Mouse (Mus musculus) inflammation-experienced regulatory T-cells, adult 6 months (primary cell): ENCODE results near the gene Gm28043. TPM values are rescaled to one million over a fixed set of nuclear protein-coding genes. Genes with fewer than 3 reads are reported as not detected.

Experiments used
- ATAC-seq: one replicate; pipeline ENCODE4 v1.8.0; 2017
- polyA plus RNA-seq, 3 experiments: library from polyadenylated mRNA; unstranded; fragments of 100-300 nt; shearing (Covaris generic); gene quantifications; one replicate each; pipeline ENCODE4 v1.2.1; 2017

The Gm28043 gene
- polyA plus RNA-seq, 3 experiments from 2014 or later: 3.7 to 4.4 (median 4.1) TPM

DNA sequence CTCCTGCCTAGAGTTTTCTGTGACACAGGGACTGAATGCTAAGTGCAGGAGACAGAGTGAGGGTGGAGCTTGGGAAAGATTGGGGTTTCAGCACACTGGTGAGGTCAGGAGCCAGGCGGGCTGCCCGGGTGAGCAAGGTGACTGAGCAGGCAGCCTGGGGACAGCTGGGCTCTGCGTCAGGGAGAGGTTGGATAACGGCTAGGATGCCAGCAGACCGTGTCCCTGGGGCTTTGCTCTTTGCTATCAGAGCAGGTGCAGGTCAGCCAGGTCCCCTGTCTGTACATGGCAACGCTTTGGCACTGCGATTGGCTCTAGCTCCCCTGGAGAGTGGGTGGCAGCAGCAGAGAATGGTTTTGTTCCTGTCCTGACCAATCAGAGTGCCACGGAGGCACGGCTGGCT is 12.6 kb downstream of the Gm28043 start:
- ATAC-seq: no peak

DNA sequence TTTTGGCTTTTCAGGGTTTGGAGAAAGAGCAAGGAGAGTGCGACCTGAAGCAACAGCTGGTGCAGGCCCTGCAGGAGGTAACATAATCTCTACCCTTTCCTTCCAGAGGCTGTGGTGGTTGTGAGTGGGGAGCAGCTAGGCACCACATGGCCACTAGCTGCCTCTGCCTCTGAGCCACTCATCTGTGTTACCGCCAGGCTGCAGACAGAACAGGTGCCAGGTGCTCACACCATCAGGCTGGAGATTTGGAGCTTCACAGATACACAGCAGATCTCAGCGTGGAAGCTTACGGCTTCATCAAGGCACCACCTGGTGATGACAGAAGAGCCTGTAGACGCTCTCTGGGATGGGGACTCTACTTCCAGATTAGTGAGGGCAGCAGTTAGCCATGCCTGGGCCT is 14.3 kb downstream of the Gm28043 start:
- no peak for ATAC-seq

DNA sequence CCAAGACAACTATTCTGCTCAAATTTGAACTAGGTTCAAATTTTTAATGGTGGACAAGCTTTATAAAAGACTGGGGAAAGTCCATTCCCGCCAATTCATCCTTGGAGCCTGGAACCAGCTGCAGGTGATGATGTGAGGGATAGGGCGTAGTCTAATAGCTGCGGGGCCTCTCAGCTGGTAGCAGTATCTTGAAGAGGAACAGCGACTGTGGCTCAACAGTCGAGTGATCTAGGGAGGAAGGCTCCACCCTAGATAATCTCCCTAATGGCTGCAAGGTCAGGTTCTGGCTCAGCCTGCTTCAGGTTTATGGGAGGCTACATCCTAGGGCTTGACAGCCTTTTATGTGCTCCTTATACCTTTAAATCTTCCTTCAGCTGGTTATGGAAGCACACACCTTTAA is 14.9 kb downstream of the Gm28043 start:
- no peak for ATAC-seq

DNA sequence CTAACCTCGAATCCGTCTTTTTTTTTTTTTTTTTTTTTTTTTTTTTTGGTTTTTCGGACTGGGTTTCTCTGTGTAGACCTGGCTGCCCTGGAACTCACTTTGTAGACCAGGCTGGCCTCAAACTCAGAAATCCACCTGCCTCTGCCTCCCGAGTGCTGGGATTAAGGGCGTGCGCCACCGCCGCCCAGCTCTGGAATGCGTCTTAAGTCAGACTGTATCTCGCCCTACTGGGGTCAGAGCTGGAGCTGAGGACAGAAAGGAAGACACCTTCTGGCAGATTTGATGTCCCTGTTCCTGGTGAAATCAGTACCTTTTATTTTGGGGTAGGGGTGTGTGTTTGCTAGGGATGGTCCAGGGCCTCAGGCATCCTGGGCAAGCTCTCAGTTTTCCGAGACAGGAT is 17.6 kb downstream of the Gm28043 start:
- no peak for ATAC-seq

DNA sequence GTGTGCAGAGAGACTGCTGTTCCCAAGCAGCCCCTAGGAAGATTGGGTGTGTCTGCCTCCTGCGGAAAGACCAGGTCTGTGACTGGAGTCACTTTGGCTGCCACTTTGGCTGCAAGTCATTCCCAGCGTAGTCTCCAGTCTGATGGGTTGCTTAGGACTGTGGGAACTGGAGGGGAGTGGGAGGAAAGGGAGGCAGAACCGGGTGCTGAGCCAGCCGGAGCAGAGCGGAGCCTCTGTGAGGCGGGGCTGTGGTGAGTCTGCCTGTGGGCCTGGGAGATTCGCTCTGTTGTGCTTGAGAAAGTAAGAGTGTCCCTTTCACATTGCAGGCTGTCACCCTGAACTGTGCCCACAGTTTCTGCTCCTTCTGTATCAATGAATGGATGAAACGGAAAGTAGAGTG is 20.8 kb downstream of the Gm28043 start:
- ATAC-seq: no peak

DNA sequence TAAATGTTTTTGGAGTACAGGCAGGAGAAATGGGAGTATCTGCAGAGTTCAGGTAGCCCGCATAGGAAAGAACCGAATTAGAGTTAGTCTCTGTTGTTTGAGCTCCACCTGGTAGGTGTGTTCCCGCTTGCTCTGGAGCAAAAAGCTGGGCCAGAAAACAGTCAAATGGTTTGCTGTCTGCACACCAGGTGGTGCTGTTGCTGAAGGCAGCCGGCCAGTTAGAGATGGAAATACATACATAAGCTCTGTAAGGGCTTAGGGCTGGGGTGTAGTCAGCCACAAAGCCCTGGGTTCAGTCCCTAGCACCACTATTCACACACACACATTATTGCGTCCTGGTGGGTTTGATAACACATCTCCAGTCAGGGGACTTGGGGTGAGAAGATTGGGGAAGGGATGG is 21.4 kb downstream of the Gm28043 start:
- ATAC-seq: no peak

DNA sequence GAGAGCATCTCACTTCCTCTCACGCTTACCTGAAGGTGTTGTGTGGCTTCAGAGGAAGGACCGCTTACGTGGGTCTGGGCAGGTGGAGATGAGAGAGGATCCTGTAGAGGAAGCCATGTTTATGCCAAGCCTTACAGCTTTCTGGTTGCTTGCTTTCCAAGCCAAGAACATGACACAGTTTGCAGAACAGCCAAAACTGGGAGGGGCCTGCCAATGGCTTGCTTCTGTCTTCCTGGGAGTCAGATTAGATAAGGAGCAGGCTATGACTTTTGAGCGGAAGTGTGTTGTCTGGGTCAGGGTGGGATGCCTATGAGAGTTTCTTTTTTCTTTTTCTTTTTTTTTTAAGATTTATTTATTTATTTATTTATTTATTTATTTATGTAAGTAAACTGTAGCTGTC is 22.7 kb downstream of the Gm28043 start:
- ATAC-seq: no peak

DNA sequence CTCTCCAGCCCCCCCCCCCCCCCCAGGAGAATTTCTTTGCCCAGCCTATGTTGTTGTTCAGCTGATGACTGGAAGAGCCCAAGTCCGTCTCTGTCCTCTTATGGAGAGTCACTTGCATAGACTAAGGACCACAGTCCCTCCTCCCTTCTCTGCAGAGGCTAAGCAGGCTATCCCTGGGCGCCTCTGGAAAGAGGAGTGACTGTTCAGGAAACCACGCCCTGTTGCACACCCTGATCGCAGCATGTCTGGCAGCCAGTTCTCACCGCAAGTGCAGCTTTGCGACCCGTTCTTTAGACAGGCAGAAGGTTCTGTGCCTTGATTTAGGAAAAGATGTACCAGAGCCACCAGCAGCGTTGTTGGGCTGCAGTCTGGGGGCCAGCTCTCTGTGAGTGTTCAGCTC is 23.2 kb downstream of the Gm28043 start:
- no peak for ATAC-seq

DNA sequence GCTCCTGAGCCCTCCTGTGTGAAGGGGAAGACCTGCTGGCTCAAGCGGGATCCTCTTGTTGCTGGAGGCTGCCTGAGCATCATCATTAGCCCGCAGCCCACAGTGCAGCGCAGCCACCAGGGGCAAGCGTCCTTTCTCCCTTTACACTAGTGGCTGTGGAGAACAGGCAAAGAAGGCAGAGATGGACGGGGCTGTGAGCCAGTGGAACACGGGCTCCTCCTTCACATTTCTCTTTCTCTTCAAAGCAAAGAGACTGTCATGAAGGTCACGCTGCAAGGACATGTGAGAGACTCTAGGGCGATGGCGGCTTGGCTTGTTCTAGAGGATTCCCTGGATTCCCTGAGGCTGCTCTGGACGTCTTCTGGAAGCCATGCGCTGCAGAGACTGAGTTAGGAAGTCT is 26.3 kb downstream of the Gm28043 start:
- no peak for ATAC-seq

DNA sequence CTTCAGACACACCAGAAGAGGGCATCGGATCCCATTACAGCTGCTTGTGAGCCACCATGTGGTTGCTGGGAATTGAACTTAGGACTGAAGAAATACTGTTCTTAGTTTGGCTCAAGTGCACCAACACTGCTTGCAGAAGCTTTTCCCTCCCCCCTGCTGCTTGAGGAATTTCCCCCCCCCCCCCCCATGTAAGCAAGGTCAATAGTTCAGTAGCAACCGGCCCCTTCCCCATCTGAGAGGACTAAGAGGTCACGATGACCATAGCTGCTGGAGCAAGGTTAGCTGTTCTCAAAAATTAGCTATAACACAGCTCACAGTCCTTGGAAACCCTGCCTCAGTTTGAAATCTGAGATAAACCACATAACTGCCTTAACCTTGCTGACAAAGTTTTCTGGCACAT is 27.5 kb downstream of the Gm28043 start:
- no peak for ATAC-seq

DNA sequence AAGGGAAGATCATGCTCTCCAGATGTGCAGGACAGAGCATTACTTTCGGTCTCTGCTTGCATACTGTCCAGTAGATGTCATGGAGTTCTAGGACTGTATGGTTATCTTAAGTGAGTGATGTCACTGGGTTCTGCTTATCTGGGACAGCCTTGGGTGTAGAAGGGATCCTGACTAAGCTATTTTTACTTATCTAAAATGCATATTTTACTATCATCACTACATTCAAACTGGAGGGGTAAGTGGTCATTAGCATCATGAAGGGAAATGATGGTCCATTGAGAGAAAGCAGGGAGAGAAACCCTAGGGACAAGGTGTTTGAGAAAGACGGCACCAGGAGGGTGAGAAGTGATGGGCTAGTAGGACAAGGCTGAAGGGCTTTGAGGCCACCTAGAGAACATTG is 43.6 kb downstream of the Gm28043 start:
- ATAC-seq: no peak

DNA sequence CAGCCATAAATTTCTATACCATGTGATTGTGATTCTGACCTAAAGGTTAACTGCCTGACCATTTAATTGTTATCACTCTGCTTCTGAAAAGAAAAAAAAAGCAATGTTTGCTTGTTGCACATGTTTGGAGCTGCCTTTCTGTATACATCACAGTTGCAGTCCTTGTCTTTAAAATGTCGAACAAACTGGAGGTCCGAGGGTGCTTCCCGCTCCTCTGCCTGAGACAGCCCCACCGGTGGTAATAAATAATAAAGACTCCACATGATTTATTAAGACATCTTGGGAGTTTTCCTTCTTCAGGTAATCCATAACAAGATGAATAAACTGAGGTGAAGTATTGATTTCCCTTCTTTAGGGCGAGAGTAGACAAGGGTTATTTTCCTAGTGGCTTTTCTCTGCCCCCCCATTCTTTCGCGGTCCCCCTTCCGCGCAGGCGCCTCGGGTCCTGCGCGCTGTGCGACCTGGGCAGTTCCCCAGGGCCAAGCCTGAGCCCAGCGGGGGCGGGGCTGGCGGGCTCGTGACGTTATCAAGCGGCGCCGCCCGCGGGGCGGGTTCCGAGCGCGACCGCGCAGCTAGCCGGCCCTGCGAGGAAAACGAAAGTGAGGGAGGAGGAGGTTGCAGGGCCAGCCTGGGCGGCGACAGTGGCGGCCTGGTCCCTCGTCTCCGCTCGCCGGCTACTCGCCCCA is 45.5 kb downstream of the Gm28043 start, which contains the start of gene Cmtr1:
Gene Cmtr1, plus strand, starts transcription at position 520 of the 686 bp plus-strand sequence.
- ATAC-seq: peak; percentile 85

DNA sequence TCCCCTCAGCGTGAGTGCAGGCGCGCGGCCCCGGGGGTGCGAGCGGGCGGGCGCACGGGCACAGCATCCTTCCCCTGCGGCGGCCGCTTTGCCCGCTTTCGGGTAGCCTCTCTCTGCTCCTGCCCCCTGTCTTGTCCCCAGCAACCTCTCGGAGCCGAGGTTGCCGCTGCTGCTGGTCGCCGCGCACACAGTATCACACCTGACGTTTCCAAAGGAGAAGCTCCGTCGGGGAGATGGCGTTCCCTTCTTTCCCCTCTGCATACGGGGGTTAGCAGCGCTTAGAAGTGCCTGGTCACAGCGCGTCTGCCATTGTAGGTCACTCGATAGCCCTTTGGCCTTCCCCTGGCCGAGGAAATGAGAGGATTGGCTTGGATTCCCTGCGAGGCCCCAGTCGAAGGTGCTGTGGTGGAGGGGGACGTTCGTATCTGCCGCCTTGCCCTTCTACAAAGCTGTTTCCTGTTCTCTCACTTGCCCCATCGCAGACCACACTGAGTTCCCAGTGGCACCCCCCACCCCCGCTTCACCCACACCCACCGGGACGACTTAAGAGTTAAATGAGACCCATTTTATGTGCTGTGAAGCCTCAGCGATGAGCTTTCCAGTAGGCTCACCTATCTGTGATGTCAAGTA is 46.2 kb downstream of the Gm28043 start:
- ATAC-seq: peak; percentile 57

DNA sequence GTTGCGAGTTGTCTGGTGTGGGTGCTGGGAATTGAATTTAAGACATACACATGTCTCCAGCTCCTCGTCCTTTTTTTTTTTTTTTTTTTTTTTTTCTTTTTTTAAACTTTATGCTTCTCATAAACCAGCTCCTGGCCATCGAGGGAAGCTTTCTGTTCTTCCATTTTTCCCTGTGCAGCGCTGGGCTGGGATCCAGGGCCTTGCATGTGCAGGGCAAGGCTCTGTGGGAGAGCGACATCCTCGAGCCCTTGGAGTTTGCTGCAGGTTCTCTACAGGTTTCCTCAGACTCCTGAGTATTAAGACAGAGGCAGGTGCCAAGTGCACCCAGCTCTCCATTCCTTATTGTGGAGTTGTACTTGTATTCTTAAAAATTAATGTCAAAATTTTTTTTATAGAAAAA is 47.5 kb downstream of the Gm28043 start:
- no peak for ATAC-seq

DNA sequence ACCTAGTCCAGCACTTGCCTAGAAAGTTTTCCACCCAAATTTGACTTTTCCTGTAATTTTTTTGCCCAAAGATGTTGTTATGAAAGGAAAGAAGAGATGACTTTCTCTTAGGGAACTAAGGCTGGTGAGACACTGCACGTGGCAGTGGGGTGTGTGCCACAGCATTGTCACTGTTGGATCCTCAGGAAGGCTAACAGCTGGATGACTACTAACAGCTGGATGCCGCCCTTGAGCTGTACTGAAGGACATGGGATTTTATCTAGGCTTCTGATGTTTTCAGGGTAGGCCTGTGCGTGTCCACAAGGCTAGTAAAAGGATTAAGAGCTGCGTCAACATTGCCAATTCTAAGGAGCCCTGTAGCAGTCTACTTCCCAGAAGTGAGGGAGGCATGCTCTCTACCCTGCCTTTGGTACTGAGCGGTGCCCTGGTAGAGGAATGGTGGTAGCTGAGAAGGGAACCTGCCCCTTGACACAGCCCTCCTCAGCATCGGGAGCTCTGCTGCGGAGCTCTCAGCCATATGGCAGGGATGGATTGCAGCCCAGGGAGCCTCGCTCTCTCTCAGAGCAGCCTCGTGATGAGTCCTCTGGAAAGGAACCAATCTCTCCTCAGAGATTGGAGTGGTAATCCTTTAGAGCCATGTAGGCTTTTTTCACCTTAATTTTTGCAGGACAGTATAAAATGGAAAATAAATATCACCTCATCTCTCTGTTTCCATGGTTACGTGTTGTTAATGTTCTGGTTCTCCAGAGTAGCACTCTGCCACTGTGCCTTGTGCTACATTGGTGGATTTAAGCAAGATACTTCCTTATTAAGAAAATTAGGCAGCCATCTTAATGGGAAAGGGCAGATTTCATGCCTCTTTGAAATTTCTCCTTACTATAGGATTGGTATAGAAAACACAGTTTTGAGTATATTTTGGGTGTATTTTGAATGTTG is 53.6 kb downstream of the Gm28043 start:
- no peak for ATAC-seq

DNA sequence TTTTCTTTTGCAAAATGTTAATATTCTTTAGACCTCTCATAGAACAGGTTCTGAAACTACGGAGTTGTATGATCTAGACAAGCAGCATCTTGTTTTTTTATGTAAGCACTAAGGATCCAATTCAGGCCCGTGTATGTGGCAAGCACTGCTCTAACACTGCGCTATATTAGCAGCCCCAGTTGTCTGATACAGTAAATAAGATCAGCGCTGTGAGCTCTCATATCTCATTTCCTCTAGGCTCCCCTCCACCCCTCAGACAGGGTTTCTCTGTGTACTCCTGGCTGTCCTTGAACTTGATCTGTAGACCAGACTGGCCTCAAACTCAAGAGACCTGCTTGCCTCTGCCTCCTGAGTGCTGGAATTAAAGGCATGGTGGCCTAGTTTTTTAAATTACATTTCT is 54.4 kb downstream of the Gm28043 start:
- ATAC-seq: no peak

DNA sequence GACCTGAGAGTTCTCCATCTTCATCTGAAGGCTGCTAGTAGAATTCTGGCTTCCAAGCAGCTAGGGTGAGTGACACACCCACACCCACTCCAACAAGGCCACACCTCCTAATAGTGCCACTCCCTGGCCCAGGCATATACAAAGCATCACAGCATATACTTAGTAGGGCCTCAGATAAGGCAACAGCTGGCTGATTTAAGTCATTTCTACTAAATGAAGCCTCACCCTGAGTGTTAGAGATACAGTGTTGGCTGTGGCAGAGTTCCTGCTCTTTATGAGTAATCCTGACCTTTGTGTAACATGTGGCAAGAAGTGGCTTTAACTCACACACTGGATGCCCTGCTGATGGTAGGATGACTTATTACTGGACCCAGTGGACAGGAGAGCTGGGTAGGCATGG is 55.3 kb downstream of the Gm28043 start:
- no peak for ATAC-seq

DNA sequence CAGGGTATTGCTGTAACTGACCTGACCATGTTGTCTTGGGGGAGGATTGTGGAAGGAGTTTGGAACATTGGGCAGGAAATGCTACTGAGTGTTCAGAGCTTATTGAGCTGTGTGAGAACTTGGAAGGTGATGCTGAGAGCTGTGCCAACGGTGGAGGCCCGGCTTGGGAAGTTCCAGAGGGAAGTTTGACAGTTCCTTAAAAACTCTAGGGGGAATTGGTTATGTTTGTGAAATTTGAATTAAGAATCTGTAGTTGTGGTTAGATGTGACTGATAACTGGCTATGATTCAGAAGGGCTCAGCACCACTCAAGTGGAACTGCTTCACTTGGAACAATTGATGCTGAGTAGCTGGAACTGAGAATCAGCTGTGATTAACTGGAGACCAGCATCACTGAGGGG is 56.3 kb downstream of the Gm28043 start:
- no peak for ATAC-seq

DNA sequence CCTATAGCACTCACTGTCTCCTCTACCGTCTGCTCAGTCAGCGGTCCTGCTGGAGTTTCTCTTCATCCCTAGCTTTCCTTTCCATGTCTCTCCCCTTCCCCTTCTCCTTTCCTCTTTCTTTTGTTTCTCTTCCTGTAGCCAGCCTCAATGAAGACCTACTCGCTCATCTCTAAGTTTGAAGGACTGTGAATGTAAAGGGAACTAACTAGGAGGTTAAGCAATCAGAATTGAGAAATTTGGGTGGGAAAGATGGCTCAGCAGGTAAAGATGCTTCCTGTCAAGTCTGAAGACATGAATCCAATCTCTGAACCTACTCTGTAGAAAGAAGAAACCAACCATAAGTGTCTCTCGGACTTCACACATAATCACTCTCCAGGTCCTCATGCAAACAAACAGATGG is 58.6 kb downstream of the Gm28043 start:
- ATAC-seq: no peak

DNA sequence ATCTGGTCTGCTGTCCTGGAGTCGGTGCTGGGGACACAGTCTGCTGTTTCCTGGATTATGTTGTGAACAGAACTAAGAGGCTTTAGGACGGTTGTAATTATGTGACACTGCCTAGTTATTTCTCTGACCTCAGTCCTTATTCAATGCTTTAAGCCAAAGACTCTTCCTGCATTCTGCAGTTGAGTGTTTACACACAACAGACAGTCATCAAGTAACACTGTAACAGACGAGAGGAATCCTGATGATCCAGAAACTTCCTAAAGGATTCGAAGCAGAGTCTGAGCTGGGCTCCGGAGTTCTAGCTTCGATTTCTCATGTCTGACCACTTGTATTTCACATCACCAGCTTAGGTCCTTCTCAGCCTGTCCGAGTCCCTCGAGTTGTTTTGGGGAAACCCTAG is 63.9 kb downstream of the Gm28043 start:
- ATAC-seq: no peak

DNA sequence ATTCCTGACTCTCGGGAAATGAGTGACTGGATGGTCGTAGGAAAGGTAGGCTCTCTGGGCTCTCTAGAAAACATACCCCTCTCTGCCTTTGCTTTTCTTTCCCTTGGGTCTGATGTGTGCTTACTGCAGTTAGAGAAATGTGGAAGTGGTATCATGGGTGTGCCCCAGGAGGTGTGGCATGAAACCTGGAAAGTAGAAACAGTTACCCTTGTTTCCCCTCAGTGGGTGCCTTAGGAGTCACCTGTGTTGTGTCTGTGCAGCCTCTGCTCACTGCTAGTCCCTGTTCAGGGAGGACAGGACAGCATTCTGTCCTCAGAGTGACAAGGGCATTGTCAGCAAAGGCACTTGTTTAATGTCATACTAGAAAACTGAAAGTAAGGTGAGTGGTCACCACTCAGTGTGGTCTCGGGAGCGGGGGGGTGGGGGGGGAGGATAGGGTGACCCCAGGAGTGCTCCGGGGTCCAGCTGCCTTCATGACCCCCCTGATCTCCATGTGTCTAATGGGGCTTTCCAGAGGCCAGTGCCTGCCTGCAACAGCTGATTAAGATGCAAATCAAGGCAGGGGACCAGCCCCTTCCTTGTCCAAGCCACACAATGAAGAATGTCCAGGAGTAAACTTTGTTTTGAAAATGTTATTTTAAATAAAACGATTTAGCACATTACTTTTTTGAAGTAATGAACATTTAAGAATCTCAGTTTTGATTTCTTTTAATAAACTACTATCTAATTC is 64.5 kb downstream of the Gm28043 start:
- ATAC-seq: no peak

DNA sequence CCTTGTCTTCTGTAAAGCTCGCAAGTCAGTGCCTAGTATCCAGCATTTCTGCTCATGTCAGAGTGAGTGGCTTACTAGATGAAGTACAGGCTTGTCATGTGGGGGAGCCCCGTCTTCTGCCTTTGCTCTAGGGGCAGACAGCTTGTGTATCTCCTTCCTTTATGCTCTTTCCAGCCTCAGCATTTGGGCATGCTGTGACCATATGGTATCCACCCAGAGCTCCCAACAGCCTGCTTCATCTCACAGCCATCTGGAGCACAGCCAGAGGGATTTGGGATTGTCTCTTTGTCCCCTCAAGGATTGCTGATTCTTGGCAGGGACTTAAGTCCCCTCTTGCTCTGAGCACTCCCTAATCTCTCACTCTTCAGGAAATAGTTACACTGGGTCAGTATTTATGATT is 65.5 kb downstream of the Gm28043 start:
- no peak for ATAC-seq

DNA sequence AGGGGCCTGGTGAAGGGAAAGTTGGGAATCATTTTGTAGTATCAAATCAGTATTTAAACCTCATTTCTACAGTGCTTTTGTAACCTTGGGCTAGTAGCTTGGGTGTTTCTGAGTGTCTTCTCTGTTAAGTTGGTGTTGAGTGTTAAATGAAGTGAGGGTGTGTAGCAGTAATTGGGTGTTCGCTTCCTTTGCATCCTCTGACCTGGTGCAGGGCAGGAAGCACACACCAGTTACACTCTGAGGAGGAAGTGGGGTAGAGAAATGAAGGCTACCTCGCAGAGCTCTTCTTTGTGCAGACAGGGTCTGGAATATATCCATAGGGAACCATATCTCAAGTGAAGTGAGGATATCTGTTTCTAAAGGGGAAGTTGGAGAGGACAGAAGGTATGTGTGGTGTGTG is 66.2 kb downstream of the Gm28043 start:
- ATAC-seq: no peak
